Mouse (Mus musculus): ENCODE results near the gene Gm10198.

- TF ChIP-seq POLR2A (IDR thresholded peaks at IDR 0.05; ENCODE audit: extremely low read depth, insufficient read depth, low read length) (no peak), CTCF (IDR thresholded peaks at IDR 0.05; ENCODE audit: extremely low read depth, insufficient read depth, low read length) (no peak)
These were observed 5.5 kb downstream of the Gm10198 start for GRCm38 (mm10) chr13:111598111-111598510.
